Mouse (Mus musculus): ENCODE results near the gene Fads1. TPM values are rescaled to one million over a fixed set of nuclear protein-coding genes. Genes with fewer than 3 reads are reported as not detected.

The Fads1 gene
- polyA plus RNA-seq, 1 experiment from 2014 or later: 54.6 TPM

DNA sequence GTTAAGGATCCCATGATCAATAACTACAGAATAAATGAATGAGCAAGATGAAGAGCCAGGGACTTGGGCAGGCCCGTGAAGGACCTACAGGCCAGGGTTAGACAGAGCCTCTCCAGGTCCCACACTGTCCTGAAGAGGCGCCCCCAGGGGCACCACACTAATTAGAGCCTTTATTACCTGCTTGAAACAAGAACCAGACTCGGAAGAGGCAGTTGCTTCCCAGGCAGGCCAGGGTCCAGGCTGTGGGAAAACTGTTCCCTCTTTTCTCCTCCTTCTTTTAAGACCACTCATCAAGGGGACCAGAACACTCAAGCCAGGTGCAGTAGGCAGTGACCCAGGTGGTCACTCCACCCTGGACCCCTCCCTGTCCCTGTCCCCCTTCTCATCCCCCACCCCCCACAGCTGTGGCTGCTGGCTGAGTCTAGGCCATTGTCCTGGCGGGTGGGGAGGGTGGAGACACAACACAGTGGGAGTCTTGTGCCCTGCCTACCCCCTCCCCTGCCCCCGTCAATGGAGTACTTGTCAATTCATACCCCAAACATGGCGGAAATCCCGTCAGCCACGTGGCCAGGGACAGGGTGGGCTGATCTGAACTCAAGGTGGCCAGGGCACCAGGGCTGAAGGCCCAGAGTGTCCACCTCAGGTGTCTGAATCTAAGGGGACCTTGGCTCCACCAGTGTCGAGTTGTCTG is 49.8 kb downstream of the Fads1 start:
- Histone ChIP-seq H3K4me2 (ENCODE audit: low read length) (no peak overlapping the region), H3K4me1 (replicated peaks; ENCODE audit: insufficient read depth, low read length) (no peaks in the 10 kb centered on the region; the same call in 1 of the 2 replicates), H3K27me3 (ENCODE audit: insufficient read depth, low read length) (no peaks in the 10 kb centered on the region), H3K36me3 (ENCODE audit: insufficient read depth, low read length) (no peaks in the 10 kb centered on the region), H3K9ac (ENCODE audit: low read depth, low read length) (no peak overlapping the region), H3K4me3 (replicated peaks; ENCODE audit: low read depth, low read length) (no peak overlapping the region), H3K27ac (no peak overlapping the region), H3K9me3 (replicated peaks; ENCODE audit: low read length) (no peaks in the 10 kb centered on the region)
- 53% methylated on average over 9 of the region's 9 CpGs for WGBS
- no peak for TF ChIP-seq CTCF (IDR thresholded peaks at IDR 0.05; ENCODE audit: low read depth)
- DNase-seq (ENCODE audit: low spot score): no peak
- no peak for ATAC-seq (replicated peaks; ENCODE audit: low FRiP score, low read depth)

- Histone ChIP-seq H3K4me3 (replicated peaks; ENCODE audit: low read depth, low read length) (no peak overlapping the region), H3K27me3 (ENCODE audit: insufficient read depth, low read length) (no peaks in the 10 kb centered on the region), H3K9ac (ENCODE audit: low read depth, low read length) (no peak overlapping the region), H3K36me3 (ENCODE audit: insufficient read depth, low read length) (no peaks in the 10 kb centered on the region), H3K9me3 (replicated peaks; ENCODE audit: low read length) (no peaks in the 10 kb centered on the region), H3K4me2 (ENCODE audit: low read length) (no peak overlapping the region), H3K4me1 (replicated peaks; ENCODE audit: insufficient read depth, low read length) (no peaks in the 10 kb centered on the region; the same call in 1 of the 2 replicates), H3K27ac (no peak overlapping the region)
- WGBS: 61% methylated on average over 9 of the region's 9 CpGs
- ATAC-seq (replicated peaks; ENCODE audit: low FRiP score, low read depth) (no peak), DNase-seq (ENCODE audit: low spot score) (no peak)
- no peak for TF ChIP-seq CTCF (IDR thresholded peaks at IDR 0.05; ENCODE audit: low read depth)
These were observed 53.3 kb downstream of the Fads1 start for GRCm38 (mm10) chr19:10235784-10236565.

GRCm38 (mm10) chr19:10238477-10238876 is 55.8 kb downstream of the Fads1 start:
- ATAC-seq (replicated peaks; ENCODE audit: low FRiP score, low read depth): no peak
- Histone ChIP-seq H3K4me2 (ENCODE audit: low read length) (no peak overlapping the region), H3K9me3 (replicated peaks; ENCODE audit: low read length) (no peaks in the 10 kb centered on the region), H3K36me3 (ENCODE audit: insufficient read depth, low read length) (no peaks in the 10 kb centered on the region), H3K27me3 (ENCODE audit: insufficient read depth, low read length) (no peaks in the 10 kb centered on the region), H3K27ac (no peak overlapping the region), H3K9ac (ENCODE audit: low read depth, low read length) (no peak overlapping the region), H3K4me3 (replicated peaks; ENCODE audit: low read depth, low read length) (no peak overlapping the region), H3K4me1 (replicated peaks; ENCODE audit: insufficient read depth, low read length) (no peaks in the 10 kb centered on the region)
- no peak for TF ChIP-seq CTCF (IDR thresholded peaks at IDR 0.05; ENCODE audit: low read depth)
- 75% methylated on average over 3 of the region's 3 CpGs for WGBS
- DNase-seq (ENCODE audit: low spot score): no peak

DNA sequence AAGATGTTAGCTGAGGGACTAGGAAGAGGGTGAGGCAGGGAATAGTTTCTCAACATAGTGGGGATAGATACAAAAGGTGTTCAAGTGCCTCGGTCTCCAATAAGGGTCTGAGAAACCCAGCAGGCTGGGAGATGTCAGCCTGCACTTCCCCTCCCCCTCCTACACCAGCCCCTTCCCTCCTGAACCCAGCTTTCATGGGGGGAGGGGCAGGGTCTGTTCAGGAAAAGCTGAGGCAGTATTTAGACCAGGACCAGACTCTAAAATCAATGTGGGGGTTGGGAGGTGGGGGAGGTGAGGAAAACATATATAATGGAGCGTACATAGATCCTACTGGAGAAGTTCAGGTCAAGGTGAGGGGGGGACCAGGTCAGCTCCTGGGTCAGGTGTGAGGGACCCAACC is 56.7 kb downstream of the Fads1 start:
- Histone ChIP-seq H3K9me3 (replicated peaks; ENCODE audit: low read length) (no peaks in the 10 kb centered on the region), H3K4me2 (ENCODE audit: low read length) (peak overlapping the region; percentile 73; the same call in 1 of the 2 replicates), H3K4me1 (replicated peaks; ENCODE audit: insufficient read depth, low read length) (no peaks in the 10 kb centered on the region), H3K9ac (ENCODE audit: low read depth, low read length) (no peak overlapping the region), H3K27me3 (ENCODE audit: insufficient read depth, low read length) (no peaks in the 10 kb centered on the region), H3K36me3 (ENCODE audit: insufficient read depth, low read length) (no peaks in the 10 kb centered on the region), H3K27ac (no peak overlapping the region), H3K4me3 (replicated peaks; ENCODE audit: low read depth, low read length) (no peak overlapping the region)
- no peak for ATAC-seq (replicated peaks; ENCODE audit: low FRiP score, low read depth)
- DNase-seq (ENCODE audit: low spot score): no peak
- no peak for TF ChIP-seq CTCF (IDR thresholded peaks at IDR 0.05; ENCODE audit: low read depth)
- 46% methylated on average over 2 of the region's 2 CpGs for WGBS

DNA sequence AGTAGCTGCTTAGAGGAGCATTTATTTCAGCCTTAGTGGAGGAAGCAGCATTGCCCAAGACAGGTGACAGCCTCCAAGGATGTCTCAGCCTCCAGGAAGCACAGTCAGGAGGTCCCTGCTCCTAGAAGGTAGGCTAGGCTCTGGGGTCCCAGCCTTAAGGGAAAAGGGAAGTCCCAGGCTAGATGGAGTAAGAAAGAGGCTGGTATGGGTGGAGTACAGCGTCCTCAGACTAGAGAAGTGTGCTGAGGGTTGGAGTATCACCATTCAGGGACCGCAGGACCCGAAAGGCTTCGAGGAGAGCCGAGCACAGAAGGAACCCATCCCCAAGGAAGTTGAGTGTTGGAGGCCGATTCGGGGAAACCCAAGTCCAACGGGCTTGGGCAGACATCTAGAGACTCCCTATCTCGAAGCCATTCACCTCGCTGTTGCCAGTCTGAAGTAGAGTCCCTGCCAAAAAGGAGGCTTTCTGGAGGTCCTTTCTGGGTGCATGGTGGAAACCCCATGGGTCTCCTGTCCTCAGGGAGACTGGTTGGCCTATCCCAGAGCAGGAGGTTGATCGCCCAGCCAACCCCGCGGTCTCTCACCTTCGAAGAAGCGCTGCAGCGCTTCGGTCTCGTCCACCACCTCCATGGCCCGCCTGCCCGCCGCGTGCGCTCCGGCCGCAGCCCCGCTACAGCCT is 57.4 kb downstream of the Fads1 start:
- DNase-seq (ENCODE audit: low spot score): no peak
- no peaks in the 10 kb centered on the region for H3K27me3 ChIP-seq (ENCODE audit: insufficient read depth, low read length)
- WGBS: 2% methylated on average over 26 of the region's 26 CpGs
- ATAC-seq (replicated peaks; ENCODE audit: low FRiP score, low read depth): no peak; the same call in 1 of the 2 replicates
- 0 out of 2 replicates have a peak overlapping the region, but pooled peaks have one; percentile 24 for H3K9ac ChIP-seq (ENCODE audit: low read depth, low read length)
- no peaks in the 10 kb centered on the region for H3K9me3 ChIP-seq (replicated peaks; ENCODE audit: low read length)
- peak overlapping the region; percentile 30 for H3K4me3 ChIP-seq (replicated peaks; ENCODE audit: low read depth, low read length)
- no peaks in the 10 kb centered on the region for H3K4me1 ChIP-seq (replicated peaks; ENCODE audit: insufficient read depth, low read length)
- H3K27ac ChIP-seq: no peak overlapping the region
- TF ChIP-seq CTCF (IDR thresholded peaks at IDR 0.05; ENCODE audit: low read depth): no peak
- H3K4me2 ChIP-seq (ENCODE audit: low read length): peak overlapping the region; percentile 73
- no peaks in the 10 kb centered on the region for H3K36me3 ChIP-seq (ENCODE audit: insufficient read depth, low read length)

- H3K27ac ChIP-seq: no peak within 1 kb of the TSS
These were observed 58.1 kb downstream of the Fads1 start, which contains the start of gene Myrf for GRCm38 (mm10) chr19:10240654-10241305. Gene Myrf (minus strand): TSS chr19:10240748.

More at GRCm38 (mm10) chr19:10240654-10241305, 58.1 kb downstream of the Fads1 start, which contains the start of gene Myrf:
- ATAC-seq (replicated peaks; ENCODE audit: low FRiP score, low read depth) (peak; percentile 84), DNase-seq (ENCODE audit: low spot score) (peak; percentile 73)
- H3K4me2 ChIP-seq (ENCODE audit: low read length): peak within 1 kb of the TSS; percentile 73
- H3K36me3 ChIP-seq (ENCODE audit: insufficient read depth, low read length): no peaks in the 10 kb centered on the region
- H3K4me1 ChIP-seq (replicated peaks; ENCODE audit: insufficient read depth, low read length): no peaks in the 10 kb centered on the region
- peak within 1 kb of the TSS; percentile 30 for H3K4me3 ChIP-seq (replicated peaks; ENCODE audit: low read depth, low read length)
- no peaks in the 10 kb centered on the region for H3K27me3 ChIP-seq (ENCODE audit: insufficient read depth, low read length)
- TF ChIP-seq CTCF (IDR thresholded peaks at IDR 0.05; ENCODE audit: low read depth): peak; percentile 97
- H3K9ac ChIP-seq (ENCODE audit: low read depth, low read length): 0 out of 2 replicates have a peak within 1 kb of the TSS, but pooled peaks have one; percentile 24
- WGBS: 8% methylated on average over 42 of the region's 43 CpGs
- H3K9me3 ChIP-seq (replicated peaks; ENCODE audit: low read length): no peaks in the 10 kb centered on the region

Measured in kidney, postnatal 0 days (tissue).